Mouse (Mus musculus) spleen, adult 2 months (tissue): Measurements from ENCODE around the gene Dhx40. TPM values are rescaled to one million over a fixed set of nuclear protein-coding genes. Genes with fewer than 3 reads are reported as not detected.
A peak's percentile ranks its signal among the peaks of the same experiment; 100 is the strongest.
"Not testable (repeated sequence)": the region's sequence is repeated elsewhere in the genome, so short reads cannot be mapped to it uniquely, and the experiment has no call there.

Source experiments
- DNase-seq, 2 experiments: peaks; one replicate each; pipeline versions ENCODE4 v3.0.0 to v3.0.0-alpha.2; 2012 to 2021; ENCODE audit warnings: low spot score in 2 of 2, low read depth in 1 of 2
- H3K27ac ChIP-seq: fragments of 200-500 bp; 2 replicates; pipeline ENCODE4 v1.5.1; 2012; ENCODE audit warnings: low read length, inconsistent platforms; ENCODE audit not compliant: insufficient read depth
- H3K27me3 ChIP-seq: fragments of 200-500 bp; 2 replicates; pipeline ENCODE4 v1.6.1; 2012; ENCODE audit warnings: mild to moderate bottlenecking, moderate library complexity, low read length, inconsistent platforms; ENCODE audit not compliant: control insufficient read depth, insufficient read depth
- H3K36me3 ChIP-seq: fragments of 200-500 bp; 2 replicates; pipeline ENCODE4 v1.6.1; 2012; ENCODE audit warnings: mild to moderate bottlenecking, low read length, inconsistent platforms; ENCODE audit not compliant: control insufficient read depth, insufficient read depth
- H3K4me1 ChIP-seq: fragments of 200-500 bp; 2 replicates; pipeline ENCODE4 v1.6.1; 2011; ENCODE audit warnings: inconsistent platforms; ENCODE audit not compliant: control insufficient read depth, insufficient read depth, insufficient read length
- H3K4me3 ChIP-seq: fragments of 200-500 bp; 2 replicates; pipeline ENCODE4 v1.5.1; 2011; ENCODE audit warnings: mild to moderate bottlenecking, inconsistent platforms; ENCODE audit not compliant: insufficient read depth, insufficient read length; ENCODE audit errors: extremely low read depth
- CTCF ChIP-seq: fragments of 200-500 bp; IDR thresholded peaks from 2 replicates; pipeline ENCODE4 v1.5.1; 2011; ENCODE audit warnings: mild to moderate bottlenecking, inconsistent platforms; ENCODE audit not compliant: insufficient read depth, insufficient read length, insufficient replicate concordance; ENCODE audit errors: extremely low read depth
- POLR2A ChIP-seq: fragments of 200-500 bp; IDR thresholded peaks from 2 replicates; pipeline ENCODE4 v1.6.1; 2011; ENCODE audit warnings: low read depth, low read length, inconsistent platforms
- WGBS: fragments of 180-500 bp; shearing (Covaris S2); methylation state at CpG from one replicate; pipeline ENCODE4 v1.1.7; 2018; 5-methylcytosine and 5-hydroxymethylcytosine counted together
- polyA plus RNA-seq: library from polyadenylated mRNA; depleted of rRNA; stranded (reverse); fragments of >200 nt; gene quantifications from 2 replicates; pipeline ENCODE4 v1.2.3, GENCODE M21; 2012

Gene Dhx40
- polyA plus RNA-seq, 1 experiment, result 2.4 TPM

DNA sequence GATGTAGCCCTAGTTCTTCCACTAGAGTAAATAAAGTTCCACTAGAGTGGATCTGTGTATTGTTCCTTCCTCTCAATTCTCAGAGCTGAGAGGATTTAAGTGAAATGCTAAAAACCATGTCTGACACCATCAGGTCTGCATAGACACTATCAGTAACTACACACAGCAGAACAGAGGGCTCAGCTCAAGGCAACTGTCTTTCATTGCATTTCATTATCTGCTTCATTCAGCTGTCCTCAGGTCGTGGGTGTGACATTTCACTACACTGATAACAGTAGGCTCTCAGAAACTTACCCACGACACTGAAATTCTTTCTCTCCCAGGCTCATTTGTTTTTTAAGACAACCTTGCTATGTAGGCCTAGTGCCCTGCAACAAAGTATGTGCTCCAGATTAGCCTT is 64.9 kb downstream of the Dhx40 start:
- Histone ChIP-seq H3K27me3 (no peaks in the 10 kb centered on the region), H3K36me3 (0 out of 2 replicates have a peak, but pooled peaks cover 2% of the 10 kb centered on the region), H3K27ac (no peak overlapping the region), H3K4me3 (no peak overlapping the region), H3K4me1 (peaks cover 20% of the 10 kb centered on the region)
- TF ChIP-seq CTCF, result no peak
- WGBS, result 44% methylated on average over 2 of the region's 2 CpGs
- no peak for DNase-seq

- WGBS, result 51% methylated on average over 5 of the region's 5 CpGs
- no peak overlapping the region for H3K27ac ChIP-seq
- H3K36me3 ChIP-seq, result peaks cover 2% of the 10 kb centered on the region; the same call in 1 of the 2 replicates
- DNase-seq, result no peak
- H3K4me3 ChIP-seq, result no peak overlapping the region
- TF ChIP-seq POLR2A (no peak), CTCF (no peak)
- peaks cover 20% of the 10 kb centered on the region for H3K4me1 ChIP-seq
- no peaks in the 10 kb centered on the region for H3K27me3 ChIP-seq
These were observed 66.0 kb downstream of the Dhx40 start for GRCm38 (mm10) chr11:86741505-86741904.

- no peak for DNase-seq
These were observed 68.1 kb downstream of the Dhx40 start for GRCm38 (mm10) chr11:86739470-86739869.

GRCm38 (mm10) chr11:86738956-86739355 is 68.6 kb downstream of the Dhx40 start:
- WGBS, result 16% methylated on average over 1 of the region's 1 CpGs
- no peak for TF ChIP-seq POLR2A
- TF ChIP-seq CTCF, result no peak
- DNase-seq, result no peak
- no peaks in the 10 kb centered on the region for H3K27me3 ChIP-seq
- no peak overlapping the region; the same call in 1 of the 2 replicates for H3K27ac ChIP-seq
- peaks cover 6% of the 10 kb centered on the region for H3K36me3 ChIP-seq
- H3K4me1 ChIP-seq, result peaks cover 12% of the 10 kb centered on the region
- H3K4me3 ChIP-seq, result no peak overlapping the region

More at GRCm38 (mm10) chr11:86739470-86739869, 68.1 kb downstream of the Dhx40 start:
- Histone ChIP-seq H3K4me3 (no peak overlapping the region), H3K4me1 (peaks cover 13% of the 10 kb centered on the region), H3K27me3 (no peaks in the 10 kb centered on the region), H3K36me3 (peaks cover 6% of the 10 kb centered on the region), H3K27ac (no peak overlapping the region)
- 68% methylated on average over 2 of the region's 2 CpGs for WGBS
- TF ChIP-seq POLR2A, result no peak
- no peak for TF ChIP-seq CTCF

DNA sequence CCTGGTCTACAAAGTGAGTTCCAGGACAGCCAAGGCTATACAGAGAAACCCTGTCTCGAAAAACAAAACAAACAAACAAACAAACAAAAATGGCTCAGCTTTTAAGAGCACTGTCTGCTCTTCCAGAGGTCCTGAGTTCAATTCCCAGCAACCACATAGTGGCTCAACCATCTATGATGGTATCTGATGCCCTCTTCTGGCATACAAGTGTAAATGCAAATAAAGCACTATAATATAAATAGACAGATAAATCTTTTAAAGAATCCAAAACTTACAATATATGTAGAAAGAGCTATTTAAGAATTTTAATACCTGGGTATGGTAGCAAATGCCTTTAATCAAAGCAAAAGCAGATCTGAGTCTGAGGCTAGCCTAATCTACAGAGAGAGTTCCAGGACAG is 69.2 kb downstream of the Dhx40 start:
- not testable (repeated sequence) for H3K4me3 ChIP-seq, H3K36me3 ChIP-seq, H3K27me3 ChIP-seq, H3K27ac ChIP-seq, DNase-seq
- H3K4me1 ChIP-seq, result peaks cover 11% of the 10 kb centered on the region
- WGBS, result 90% methylated on average over 1 of the region's 1 CpGs

GRCm38 (mm10) chr11:86737301-86738000 is 70.1 kb downstream of the Dhx40 start:
- peaks cover 7% of the 10 kb centered on the region for H3K4me1 ChIP-seq
- H3K27me3 ChIP-seq, result no peaks in the 10 kb centered on the region
- DNase-seq, result peak in 1 of 2 experiments; percentile 34
- peaks cover 7% of the 10 kb centered on the region for H3K36me3 ChIP-seq
- 71% methylated on average over 8 of the region's 8 CpGs for WGBS
- H3K4me3 ChIP-seq, result no peak overlapping the region
- TF ChIP-seq POLR2A (no peak), CTCF (no peak)
- no peak overlapping the region for H3K27ac ChIP-seq

DNA sequence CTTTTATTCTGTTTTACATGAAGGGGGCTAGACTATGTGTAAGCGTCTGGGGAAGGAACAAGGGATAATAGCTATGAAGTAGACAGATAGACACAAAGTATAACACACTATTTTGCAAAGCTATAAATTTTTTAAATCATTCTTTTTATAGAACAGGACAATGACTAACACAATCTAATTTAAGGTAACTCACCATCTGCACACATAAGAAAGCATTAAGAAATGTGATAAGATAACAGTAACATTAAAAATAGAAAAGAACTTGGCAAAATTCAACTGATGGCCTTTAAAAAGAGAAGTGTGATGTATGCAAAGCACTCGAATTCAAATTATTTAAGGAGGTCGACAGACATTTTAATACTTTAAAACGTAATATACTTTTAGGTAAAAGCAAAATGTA is 72.6 kb downstream of the Dhx40 start:
- TF ChIP-seq CTCF, result no peak
- no peak for TF ChIP-seq POLR2A
- peaks cover 21% of the 10 kb centered on the region for H3K36me3 ChIP-seq

More for the DNA sequence above, 72.6 kb downstream of the Dhx40 start:
- 60% methylated on average over 4 of the region's 4 CpGs for WGBS
- no peak overlapping the region for H3K4me3 ChIP-seq
- no peaks in the 10 kb centered on the region for H3K27me3 ChIP-seq
- no peak overlapping the region for H3K27ac ChIP-seq
- H3K4me1 ChIP-seq, result peaks cover 1% of the 10 kb centered on the region; the same call in 1 of the 2 replicates
- no peak for DNase-seq
